Mouse (Mus musculus): ENCODE measurements around the gene Tdrd5.

DNA sequence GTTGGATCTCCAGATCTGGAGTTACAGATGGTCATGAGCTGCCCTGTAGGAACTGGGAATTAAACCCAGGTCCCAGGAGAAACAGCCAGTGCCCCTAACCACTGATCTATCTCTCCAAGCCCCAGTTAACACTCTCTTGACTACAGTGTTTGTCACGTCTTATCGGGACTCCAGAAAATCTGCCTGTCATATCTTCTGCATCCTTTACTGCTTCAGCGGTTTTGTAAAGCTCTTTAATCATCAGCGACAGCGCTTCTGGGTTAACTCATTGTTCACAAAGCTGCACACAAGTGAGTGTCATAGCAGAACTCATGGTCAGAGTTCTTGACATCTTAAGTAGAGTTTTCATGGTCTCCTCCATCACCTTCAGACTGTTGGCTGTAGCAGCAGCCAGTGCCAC is 76.6 kb downstream of the Tdrd5 start:
- no peak for TF ChIP-seq CTCF (IDR thresholded peaks at IDR 0.05; ENCODE audit: extremely low read depth, insufficient read length, insufficient replicate concordance, low read depth, low read length)
- TF ChIP-seq POLR2A (IDR thresholded peaks at IDR 0.05; ENCODE audit: low read depth, low read length), result no peak

Measured in small intestine, adult 2 months (tissue).